29 mouse cellular contexts compared by ENCODE assay signal in genomic region chr6:54641953-54642352, GRCm38 (mm10). TPM values are rescaled to one million over a fixed set of nuclear protein-coding genes. Genes with fewer than 3 reads are reported as not detected.
DNase-seq lines count a peak whose midpoint lies in the region; ATAC-seq and TF ChIP-seq lines count a peak whose summit lies in the region.
"Had no signal": no experiment of that assay in that cellular context is flagged by ENCODE, and none has a peak within 500 bp of the region (broad histone marks: within the 10 kb centered on the region; RNA-seq: fewer than 3 reads in every experiment).

No protein-coding gene starts in this region.

- no peaks in the 10 kb centered on the region for H3K9me3 ChIP-seq in forebrain, embryonic 15.5 days
- no peaks in the 10 kb centered on the region for H3K9me3 ChIP-seq in forebrain, embryonic 11.5 days (ENCODE audit: control insufficient read depth, low read length)
- no peaks in the 10 kb centered on the region for H3K9me3 ChIP-seq in intestine, postnatal 0 days (ENCODE audit: control insufficient read depth)
- no peaks in the 10 kb centered on the region for H3K9me3 ChIP-seq in hindbrain, embryonic 11.5 days (ENCODE audit: control insufficient read depth, low read length)
- H3K9me3 ChIP-seq: embryonic facial prominence, embryonic 13.5 days; hindbrain, embryonic 10.5 days; limb, embryonic 13.5 days; lung, embryonic 15.5 days had no signal

- DNase-seq in forebrain, embryonic 11.5 days (ENCODE audit: low spot score): no peak
- DNase-seq in layer of hippocampus, adult 9-11 months: peak; percentile 42
- no peak for DNase-seq in layer of hippocampus, postnatal 36 days
- DNase-seq in brain, adult 2 months (ENCODE audit: low read depth, low spot score): peak; percentile 65
- peak; percentile 39 to 69 for DNase-seq in right cerebral cortex, postnatal 10 days (ENCODE audit: low spot score in 2 of 2)
- DNase-seq in hindbrain, embryonic 11.5 days (ENCODE audit: low spot score): no peak
- DNase-seq: adrenal gland, postnatal 14 days; cerebellum, adult 18-20 months; cerebellum, postnatal 10 days; heart, postnatal 14 days; kidney, adult 2 months; kidney, postnatal 4 days; lung, postnatal 36 days; spleen, adult 18-20 months; thymus, adult 18-20 months; thymus, postnatal 25 days had no signal

- no peak overlapping the region for H3K4me2 ChIP-seq in forebrain, embryonic 15.5 days (replicated peaks)
- H3K4me2 ChIP-seq in forebrain, embryonic 11.5 days (ENCODE audit: low read depth, low read length, severe bottlenecking): no peak overlapping the region
- H3K4me2 ChIP-seq in intestine, postnatal 0 days (replicated peaks; ENCODE audit: low read depth): no peak overlapping the region
- no peak overlapping the region for H3K4me2 ChIP-seq in hindbrain, embryonic 11.5 days (replicated peaks; ENCODE audit: low read depth, low read length)
- H3K4me2 ChIP-seq: embryonic facial prominence, embryonic 13.5 days; limb, embryonic 13.5 days; liver, embryonic 11.5 days; lung, embryonic 15.5 days; midbrain, embryonic 11.5 days had no signal

- 57% methylated on average over 2 of the region's 2 CpGs for WGBS in forebrain, embryonic 15.5 days
- 94% methylated on average over 2 of the region's 2 CpGs for WGBS in forebrain, embryonic 11.5 days
- 84% methylated on average over 2 of the region's 2 CpGs for WGBS in intestine, postnatal 0 days
- 84% methylated on average over 2 of the region's 2 CpGs for WGBS in hindbrain, embryonic 11.5 days

- no peaks in the 10 kb centered on the region for H3K4me1 ChIP-seq in forebrain, embryonic 15.5 days
- no peaks in the 10 kb centered on the region for H3K4me1 ChIP-seq in forebrain, embryonic 11.5 days (replicated peaks; ENCODE audit: control insufficient read depth, insufficient read depth, low read length)
- no peaks in the 10 kb centered on the region for H3K4me1 ChIP-seq in intestine, postnatal 0 days (replicated peaks; ENCODE audit: control insufficient read depth, insufficient read depth, low read length)
- H3K4me1 ChIP-seq in hindbrain, embryonic 11.5 days (replicated peaks; ENCODE audit: control insufficient read depth, insufficient read depth, low read length): no peaks in the 10 kb centered on the region
- H3K4me1 ChIP-seq: embryonic facial prominence, embryonic 13.5 days; limb, embryonic 13.5 days; lung, embryonic 15.5 days had no signal

- no peak overlapping the region for H3K27ac ChIP-seq in forebrain, embryonic 15.5 days (replicated peaks)
- no peak overlapping the region for H3K27ac ChIP-seq in forebrain, embryonic 11.5 days (ENCODE audit: low read depth, low read length)
- H3K27ac ChIP-seq in intestine, postnatal 0 days (ENCODE audit: low read depth, low read length): no peak overlapping the region
- H3K27ac ChIP-seq in hindbrain, embryonic 11.5 days (ENCODE audit: low read depth, low read length): no peak overlapping the region
- H3K27ac ChIP-seq: embryonic facial prominence, embryonic 13.5 days; hindbrain, embryonic 10.5 days; limb, embryonic 13.5 days; lung, embryonic 15.5 days had no signal

- no peak overlapping the region for H3K9ac ChIP-seq in forebrain, embryonic 15.5 days (replicated peaks)
- no peak overlapping the region for H3K9ac ChIP-seq in forebrain, embryonic 11.5 days (ENCODE audit: low read length)
- H3K9ac ChIP-seq in intestine, postnatal 0 days (ENCODE audit: low read depth, low read length): no peak overlapping the region
- H3K9ac ChIP-seq in hindbrain, embryonic 11.5 days (ENCODE audit: low read depth, low read length): no peak overlapping the region
- H3K9ac ChIP-seq: embryonic facial prominence, embryonic 13.5 days; limb, embryonic 13.5 days; lung, embryonic 15.5 days had no signal

- H3K4me3 ChIP-seq in forebrain, embryonic 15.5 days: no peak overlapping the region
- H3K4me3 ChIP-seq in forebrain, embryonic 11.5 days (ENCODE audit: low read depth, low read length): no peak overlapping the region
- no peak overlapping the region for H3K4me3 ChIP-seq in intestine, postnatal 0 days (ENCODE audit: low read depth, low read length)
- H3K4me3 ChIP-seq in hindbrain, embryonic 11.5 days (ENCODE audit: low read depth, low read length): no peak overlapping the region
- H3K4me3 ChIP-seq: embryonic facial prominence, embryonic 13.5 days; hindbrain, embryonic 10.5 days; limb, embryonic 13.5 days; lung, embryonic 15.5 days had no signal

- TF ChIP-seq CTCF in intestine, postnatal 0 days (IDR thresholded peaks at IDR 0.05; ENCODE audit: low read depth): no peak

- peaks cover 16% of the 10 kb centered on the region for H3K36me3 ChIP-seq in forebrain, embryonic 15.5 days
- no peaks in the 10 kb centered on the region for H3K36me3 ChIP-seq in forebrain, embryonic 11.5 days (ENCODE audit: control insufficient read depth, insufficient read depth, low read length)
- H3K36me3 ChIP-seq in intestine, postnatal 0 days (ENCODE audit: control insufficient read depth, insufficient read depth): 0 out of 2 replicates have a peak, but pooled peaks cover 8% of the 10 kb centered on the region
- H3K36me3 ChIP-seq in hindbrain, embryonic 11.5 days (ENCODE audit: control insufficient read depth, insufficient read depth, low read length): no peaks in the 10 kb centered on the region
- H3K36me3 ChIP-seq: lung, embryonic 15.5 days had no signal

- H3K27me3 ChIP-seq in forebrain, embryonic 15.5 days: no peaks in the 10 kb centered on the region
- no peaks in the 10 kb centered on the region for H3K27me3 ChIP-seq in forebrain, embryonic 11.5 days (ENCODE audit: control insufficient read depth, insufficient read depth, low read length)
- no peaks in the 10 kb centered on the region for H3K27me3 ChIP-seq in intestine, postnatal 0 days (replicated peaks; ENCODE audit: control insufficient read depth, insufficient read depth, low read length)
- H3K27me3 ChIP-seq in hindbrain, embryonic 11.5 days (ENCODE audit: control insufficient read depth, insufficient read depth, low read length): no peaks in the 10 kb centered on the region
- H3K27me3 ChIP-seq: embryonic facial prominence, embryonic 13.5 days; limb, embryonic 13.5 days; lung, embryonic 15.5 days; Patski had no signal

- 0 out of 2 replicates have a peak, but pooled peaks have one; percentile 57 for ATAC-seq in forebrain, embryonic 15.5 days (replicated peaks)
- ATAC-seq in forebrain, embryonic 11.5 days (replicated peaks; ENCODE audit: low FRiP score): no peak
- no peak for ATAC-seq in intestine, postnatal 0 days
- no peak for ATAC-seq in hindbrain, embryonic 11.5 days (ENCODE audit: low FRiP score)
- ATAC-seq: hindbrain, embryonic 16.5 days; midbrain, embryonic 16.5 days; Patski had no signal

RNA-seq across cellular contexts. Expression of gene Mturn, which starts 39.5 kb away (rescaled TPM):
- 121 and 129 TPM in 2 replicates for polyA plus RNA-seq in forebrain, embryonic 15.5 days (2015; fragmentation: Nextera tagmentation; extraction: Ambion mirVana)
- polyA plus RNA-seq in forebrain, embryonic 11.5 days (2014; fragmentation: Nextera tagmentation; extraction: Ambion mirVana): 18.5 and 20.0 TPM in 2 replicates
- 100 to 1,000 TPM; 144 to 156 TPM for total RNA-seq in layer of hippocampus, postnatal 36 days (2021)
- 2.5 and 3.2 TPM in 2 replicates for polyA plus RNA-seq in intestine, postnatal 0 days (2015; fragmentation: Nextera tagmentation; extraction: Ambion mirVana)
- polyA plus RNA-seq in hindbrain, embryonic 11.5 days (2014; fragmentation: Nextera tagmentation; extraction: Ambion mirVana): 32.4 and 37.7 TPM in 2 replicates

RNA-seq across cellular contexts. Expression of gene Fkbp14, which starts 44.8 kb away (rescaled TPM):
- polyA plus RNA-seq in forebrain, embryonic 15.5 days (2015; fragmentation: Nextera tagmentation; extraction: Ambion mirVana): 6.6 and 7.4 TPM in 2 replicates
- polyA plus RNA-seq in forebrain, embryonic 11.5 days (2014; fragmentation: Nextera tagmentation; extraction: Ambion mirVana): 15.4 and 18.8 TPM in 2 replicates
- total RNA-seq in layer of hippocampus, postnatal 36 days (2021): 10 to 100 TPM; 14.5 to 14.8 TPM
- 8.4 and 8.7 TPM in 2 replicates for polyA plus RNA-seq in intestine, postnatal 0 days (2015; fragmentation: Nextera tagmentation; extraction: Ambion mirVana)
- polyA plus RNA-seq in hindbrain, embryonic 11.5 days (2014; fragmentation: Nextera tagmentation; extraction: Ambion mirVana): 16.2 and 17.9 TPM in 2 replicates
- total RNA-seq: megakaryocyte, adult 5-6 weeks; neutrophil, adult 5-6 weeks had no signal

RNA-seq across cellular contexts. Expression of gene Plekha8, which starts 47.0 kb away (rescaled TPM):
- polyA plus RNA-seq in forebrain, embryonic 15.5 days (2015; fragmentation: Nextera tagmentation; extraction: Ambion mirVana): 9.6 and 10.2 TPM in 2 replicates
- polyA plus RNA-seq in forebrain, embryonic 11.5 days (2014; fragmentation: Nextera tagmentation; extraction: Ambion mirVana): 25.8 and 25.9 TPM in 2 replicates
- total RNA-seq in layer of hippocampus, postnatal 36 days (2021): 10 to 100 TPM; 13.0 to 14.0 TPM
- polyA plus RNA-seq in intestine, postnatal 0 days (2015; fragmentation: Nextera tagmentation; extraction: Ambion mirVana): 8.1 and 9.0 TPM in 2 replicates
- 16.8 and 19.6 TPM in 2 replicates for polyA plus RNA-seq in hindbrain, embryonic 11.5 days (2014; fragmentation: Nextera tagmentation; extraction: Ambion mirVana)

Comparison
In these comparisons a context has a peak if more than half of its experiments do, and no peak if none do; other contexts are left out.
1. DNase-seq: peak in layer of hippocampus, adult 9-11 months (single experiment), brain, adult 2 months (single experiment) and right cerebral cortex, postnatal 10 days (2 of 2); none in forebrain, embryonic 11.5 days (single experiment), layer of hippocampus, postnatal 36 days (0 of 2) and hindbrain, embryonic 11.5 days (single experiment).